Mouse (Mus musculus): ENCODE results near the gene Acvrl1. TPM values are rescaled to one million over a fixed set of nuclear protein-coding genes. Genes with fewer than 3 reads are reported as not detected.
A peak's percentile ranks its signal among the peaks of the same experiment; 100 is the strongest.

Acvrl1 gene
- total and polyA plus RNA-seq, 2 experiments from 2014 or later = 5.8 to 10.7 TPM

GRCm38 (mm10) chr15:101086451-101086850, 41.9 kb upstream of the Acvrl1 start:
- Histone ChIP-seq H3K9me3 (ENCODE audit: low read length) (no peaks in the 10 kb centered on the region), H3K4me3 (ENCODE audit: low read depth, low read length) (no peak overlapping the region), H3K9ac (no peak overlapping the region), H3K27ac (ENCODE audit: low read depth, low read length) (no peak overlapping the region), H3K27me3 (ENCODE audit: insufficient read depth, low read length) (no peaks in the 10 kb centered on the region), H3K4me2 (ENCODE audit: low read depth) (no peak overlapping the region), H3K4me1 (ENCODE audit: insufficient read depth) (no peaks in the 10 kb centered on the region), H3K36me3 (ENCODE audit: insufficient read depth) (no peaks in the 10 kb centered on the region)
- no peak for TF ChIP-seq CTCF (IDR thresholded peaks at IDR 0.05; ENCODE audit: low read depth)
- ATAC-seq (no peak), DNase-seq (no peak)
- WGBS = 74% methylated on average over 9 of the region's 9 CpGs

- no peak for TF ChIP-seq CTCF (IDR thresholded peaks at IDR 0.05; ENCODE audit: low read depth)
- WGBS = 59% methylated on average over 3 of the region's 3 CpGs
- DNase-seq = no peak
These were observed 41.4 kb upstream of the Acvrl1 start for GRCm38 (mm10) chr15:101086956-101087355.

GRCm38 (mm10) chr15:101088291-101088690, 40.0 kb upstream of the Acvrl1 start:
- Histone ChIP-seq H3K9me3 (ENCODE audit: low read length) (no peaks in the 10 kb centered on the region), H3K27ac (ENCODE audit: low read depth, low read length) (peak overlapping the region; percentile 45)
- ATAC-seq = peak; percentile 62

More at GRCm38 (mm10) chr15:101086956-101087355, 41.4 kb upstream of the Acvrl1 start:
- ATAC-seq = no peak
- H3K4me2 ChIP-seq (ENCODE audit: low read depth) = no peak overlapping the region
- H3K27me3 ChIP-seq (ENCODE audit: insufficient read depth, low read length) = no peaks in the 10 kb centered on the region
- no peak overlapping the region for H3K9ac ChIP-seq
- H3K4me1 ChIP-seq (ENCODE audit: insufficient read depth) = no peaks in the 10 kb centered on the region
- no peak overlapping the region for H3K27ac ChIP-seq (ENCODE audit: low read depth, low read length)
- H3K4me3 ChIP-seq (ENCODE audit: low read depth, low read length) = no peak overlapping the region
- H3K9me3 ChIP-seq (ENCODE audit: low read length) = no peaks in the 10 kb centered on the region
- no peaks in the 10 kb centered on the region for H3K36me3 ChIP-seq (ENCODE audit: insufficient read depth)

GRCm38 (mm10) chr15:101091551-101091950, 36.8 kb upstream of the Acvrl1 start:
- H3K36me3 ChIP-seq (ENCODE audit: insufficient read depth) = no peaks in the 10 kb centered on the region
- 0 out of 2 replicates have a peak, but pooled peaks cover 6% of the 10 kb centered on the region for H3K4me1 ChIP-seq (ENCODE audit: insufficient read depth)
- no peak for TF ChIP-seq CTCF (IDR thresholded peaks at IDR 0.05; ENCODE audit: low read depth)
- H3K9ac ChIP-seq = no peak overlapping the region
- ATAC-seq = no peak
- no peaks in the 10 kb centered on the region for H3K9me3 ChIP-seq (ENCODE audit: low read length)
- no peak overlapping the region for H3K4me2 ChIP-seq (ENCODE audit: low read depth)
- no peaks in the 10 kb centered on the region for H3K27me3 ChIP-seq (ENCODE audit: insufficient read depth, low read length)
- no peak overlapping the region for H3K27ac ChIP-seq (ENCODE audit: low read depth, low read length)
- no peak for DNase-seq
- 96% methylated on average over 8 of the region's 8 CpGs for WGBS
- no peak overlapping the region for H3K4me3 ChIP-seq (ENCODE audit: low read depth, low read length)

More at GRCm38 (mm10) chr15:101088291-101088690, 40.0 kb upstream of the Acvrl1 start:
- Histone ChIP-seq H3K4me3 (ENCODE audit: low read depth, low read length) (no peak overlapping the region), H3K4me1 (ENCODE audit: insufficient read depth) (0 out of 2 replicates have a peak, but pooled peaks cover 4% of the 10 kb centered on the region), H3K27me3 (ENCODE audit: insufficient read depth, low read length) (no peaks in the 10 kb centered on the region), H3K4me2 (ENCODE audit: low read depth) (no peak overlapping the region), H3K9ac (no peak overlapping the region), H3K36me3 (ENCODE audit: insufficient read depth) (no peaks in the 10 kb centered on the region)
- 40% methylated on average over 4 of the region's 4 CpGs for WGBS
- no peak for TF ChIP-seq CTCF (IDR thresholded peaks at IDR 0.05; ENCODE audit: low read depth)
- DNase-seq = peak; percentile 50

- DNase-seq = no peak
- Histone ChIP-seq H3K36me3 (ENCODE audit: insufficient read depth) (no peaks in the 10 kb centered on the region), H3K4me2 (ENCODE audit: low read depth) (peak overlapping the region; percentile 17; the same call in 1 of the 2 replicates), H3K4me3 (ENCODE audit: low read depth, low read length) (no peak overlapping the region), H3K4me1 (ENCODE audit: insufficient read depth) (0 out of 2 replicates have a peak, but pooled peaks cover 6% of the 10 kb centered on the region), H3K9me3 (ENCODE audit: low read length) (no peaks in the 10 kb centered on the region), H3K27ac (ENCODE audit: low read depth, low read length) (no peak overlapping the region), H3K9ac (no peak overlapping the region), H3K27me3 (ENCODE audit: insufficient read depth, low read length) (no peaks in the 10 kb centered on the region)
- WGBS = 29% methylated on average over 14 of the region's 14 CpGs
- TF ChIP-seq CTCF (IDR thresholded peaks at IDR 0.05; ENCODE audit: low read depth) = no peak
- ATAC-seq = peak; percentile 55
These were observed 36.0 kb upstream of the Acvrl1 start for GRCm38 (mm10) chr15:101092121-101092828.

- Histone ChIP-seq H3K9ac (no peak overlapping the region), H3K36me3 (ENCODE audit: insufficient read depth) (no peaks in the 10 kb centered on the region), H3K4me3 (ENCODE audit: low read depth, low read length) (no peak overlapping the region), H3K4me2 (ENCODE audit: low read depth) (peak overlapping the region; percentile 17), H3K27ac (ENCODE audit: low read depth, low read length) (no peak overlapping the region), H3K4me1 (ENCODE audit: insufficient read depth) (0 out of 2 replicates have a peak, but pooled peaks cover 9% of the 10 kb centered on the region), H3K9me3 (ENCODE audit: low read length) (no peaks in the 10 kb centered on the region), H3K27me3 (ENCODE audit: insufficient read depth, low read length) (no peaks in the 10 kb centered on the region)
- 16% methylated on average over 25 of the region's 25 CpGs for WGBS
- no peak for TF ChIP-seq CTCF (IDR thresholded peaks at IDR 0.05; ENCODE audit: low read depth)
- ATAC-seq (peak; percentile 92), DNase-seq (peak; percentile 59)
These were observed 35.3 kb upstream of the Acvrl1 start for GRCm38 (mm10) chr15:101092829-101093648.

- H3K4me2 ChIP-seq (ENCODE audit: low read depth) = no peak overlapping the region
- 0 out of 2 replicates have a peak, but pooled peaks cover 14% of the 10 kb centered on the region for H3K4me1 ChIP-seq (ENCODE audit: insufficient read depth)
- H3K36me3 ChIP-seq (ENCODE audit: insufficient read depth) = no peaks in the 10 kb centered on the region
- DNase-seq (no peak), ATAC-seq (no peak)
- TF ChIP-seq CTCF (IDR thresholded peaks at IDR 0.05; ENCODE audit: low read depth) = no peak
- WGBS = 53% methylated on average over 6 of the region's 6 CpGs
- H3K4me3 ChIP-seq (ENCODE audit: low read depth, low read length) = no peak overlapping the region
- no peak overlapping the region for H3K27ac ChIP-seq (ENCODE audit: low read depth, low read length)
- no peaks in the 10 kb centered on the region for H3K9me3 ChIP-seq (ENCODE audit: low read length)
- no peak overlapping the region for H3K9ac ChIP-seq
- H3K27me3 ChIP-seq (ENCODE audit: insufficient read depth, low read length) = no peaks in the 10 kb centered on the region
These were observed 34.3 kb upstream of the Acvrl1 start for GRCm38 (mm10) chr15:101093988-101094387.
